Mouse (Mus musculus) forebrain, embryonic 15.5 days (tissue): ENCODE measurements around the gene Ifitm7. TPM values are rescaled to one million over a fixed set of nuclear protein-coding genes. Genes with fewer than 3 reads are reported as not detected.

Experiments
- ATAC-seq: fragments of 200-750 bp; cut with Nextera tagmentation; replicated peaks from 2 replicates; pipeline ENCODE4 v1.8.0; 2017; ENCODE audit warnings: mild to moderate bottlenecking, moderate TSS enrichment, moderate library complexity
- H3K27ac ChIP-seq: fragments of 300-500 bp; sonication (generic); replicated peaks from 2 replicates; pipeline ENCODE4 v1.5.1; 2015; ENCODE audit warnings: mild to moderate bottlenecking, inconsistent platforms
- H3K27me3 ChIP-seq: fragments of 300-500 bp; sonication (generic); 2 replicates; pipeline ENCODE4 v1.6.1; 2015; ENCODE audit warnings: inconsistent platforms
- H3K36me3 ChIP-seq: fragments of 300-500 bp; sonication (generic); 2 replicates; pipeline ENCODE4 v1.6.1; 2015; ENCODE audit warnings: mild to moderate bottlenecking, inconsistent platforms
- H3K4me1 ChIP-seq: fragments of 300-500 bp; sonication (generic); 2 replicates; pipeline ENCODE4 v1.6.1; 2015; ENCODE audit warnings: inconsistent platforms
- H3K4me2 ChIP-seq: fragments of 300-500 bp; sonication (generic); replicated peaks from 2 replicates; pipeline ENCODE4 v1.6.1; 2015; ENCODE audit warnings: mild to moderate bottlenecking, inconsistent platforms
- H3K4me3 ChIP-seq: fragments of 300-500 bp; sonication (generic); 2 replicates; pipeline ENCODE4 v1.5.1; 2015; ENCODE audit warnings: mild to moderate bottlenecking, inconsistent platforms
- H3K9ac ChIP-seq: fragments of 300-500 bp; sonication (generic); replicated peaks from 2 replicates; pipeline ENCODE4 v1.6.1; 2015; ENCODE audit warnings: mild to moderate bottlenecking, inconsistent platforms
- H3K9me3 ChIP-seq: fragments of 300-500 bp; sonication (generic); 2 replicates; pipeline ENCODE4 v1.6.1; 2016; ENCODE audit warnings: inconsistent platforms
- WGBS: fragments of 180-500 bp; shearing (Covaris S2); methylation state at CpG from one replicate; pipeline ENCODE4 v1.1.7; 2015; ENCODE audit warnings: mixed read lengths; 5-methylcytosine and 5-hydroxymethylcytosine counted together
- polyA plus RNA-seq: library from polyadenylated mRNA; unstranded; fragments of >200 nt; fragmentation: Nextera tagmentation; extraction: Ambion mirVana; gene quantifications from 2 replicates; pipeline ENCODE4 v1.2.1, GENCODE M21; 2015

The Ifitm7 gene
- polyA plus RNA-seq, 1 experiment from 2014 or later, result 0.80 TPM

DNA sequence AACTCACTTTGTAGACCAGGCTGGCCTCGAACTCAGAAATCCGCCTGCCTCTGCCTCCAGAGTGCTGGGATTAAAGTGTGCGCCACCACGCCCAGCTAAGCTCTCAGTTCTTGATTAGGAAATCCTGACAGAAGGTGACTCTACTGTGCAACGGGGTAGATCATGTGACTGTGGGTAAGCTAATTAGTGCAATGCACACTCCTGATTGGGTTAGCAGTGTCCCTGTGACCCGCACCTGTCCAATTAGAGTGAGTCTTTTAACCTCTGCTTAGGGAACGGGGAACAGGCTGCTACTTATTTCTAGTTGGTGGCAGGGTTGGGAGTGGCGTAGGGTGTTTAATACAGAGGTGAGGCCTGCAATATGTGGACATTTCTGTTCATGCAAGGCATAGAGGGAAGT, 14.6 kb downstream of the Ifitm7 start:
- no peaks in the 10 kb centered on the region for H3K4me1 ChIP-seq
- 89% methylated on average over 8 of the region's 8 CpGs for whole genome bisulfite sequencing
- no peaks in the 10 kb centered on the region for H3K36me3 ChIP-seq
- H3K4me2 ChIP-seq, result no peak overlapping the region
- no peaks in the 10 kb centered on the region for H3K27me3 ChIP-seq
- H3K9ac ChIP-seq, result no peak overlapping the region
- H3K27ac ChIP-seq, result no peak overlapping the region
- no peak overlapping the region for H3K4me3 ChIP-seq
- no peak for ATAC-seq
- H3K9me3 ChIP-seq, result no peaks in the 10 kb centered on the region

- H3K36me3 ChIP-seq, result no peaks in the 10 kb centered on the region
- H3K4me3 ChIP-seq, result no peak overlapping the region
- ATAC-seq, result no peak
- no peaks in the 10 kb centered on the region for H3K27me3 ChIP-seq
- no peak overlapping the region for H3K9ac ChIP-seq
- H3K4me2 ChIP-seq, result no peak overlapping the region
- H3K27ac ChIP-seq, result no peak overlapping the region
- no peaks in the 10 kb centered on the region for H3K9me3 ChIP-seq
- WGBS, result 94% methylated on average over 1 of the region's 1 CpGs
- no peaks in the 10 kb centered on the region for H3K4me1 ChIP-seq
Observed at GRCm38 (mm10) chr16:13969096-13969495, 17.6 kb downstream of the Ifitm7 start.

DNA sequence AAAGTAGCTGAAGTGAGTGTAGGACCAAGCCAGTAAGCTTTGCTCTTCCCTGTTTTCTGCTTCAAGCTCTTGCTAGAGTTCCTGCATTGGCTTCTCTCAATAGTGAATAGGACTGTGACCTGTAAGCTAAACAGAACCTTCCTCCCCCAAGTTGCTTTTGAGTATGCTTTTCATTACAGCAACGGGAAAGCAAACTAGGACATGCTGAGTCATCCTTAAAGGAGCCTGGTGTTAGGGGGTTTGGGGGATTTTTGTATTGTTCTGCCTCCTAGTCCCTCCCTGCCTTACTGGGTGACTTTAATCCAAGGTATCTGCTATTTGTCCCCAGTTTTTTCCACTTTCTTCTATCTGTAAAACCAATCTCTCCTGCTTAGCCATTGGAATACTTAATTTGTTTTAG, 24.6 kb downstream of the Ifitm7 start:
- H3K4me2 ChIP-seq, result no peak overlapping the region
- H3K9ac ChIP-seq, result no peak overlapping the region
- H3K9me3 ChIP-seq, result no peaks in the 10 kb centered on the region
- ATAC-seq, result no peak
- H3K27ac ChIP-seq, result no peak overlapping the region
- H3K4me1 ChIP-seq, result no peaks in the 10 kb centered on the region
- 6% methylated on average over 1 of the region's 1 CpGs for WGBS
- no peaks in the 10 kb centered on the region for H3K27me3 ChIP-seq
- H3K4me3 ChIP-seq, result no peak overlapping the region
- H3K36me3 ChIP-seq, result no peaks in the 10 kb centered on the region

- WGBS, result 75% methylated on average over 3 of the region's 3 CpGs
- Histone ChIP-seq H3K4me1 (no peaks in the 10 kb centered on the region), H3K27ac (no peak overlapping the region), H3K36me3 (no peaks in the 10 kb centered on the region), H3K9ac (no peak overlapping the region), H3K27me3 (no peaks in the 10 kb centered on the region), H3K4me3 (no peak overlapping the region), H3K4me2 (no peak overlapping the region), H3K9me3 (no peaks in the 10 kb centered on the region)
- ATAC-seq, result no peak
Observed at GRCm38 (mm10) chr16:13951245-13951644, 35.4 kb downstream of the Ifitm7 start.

- H3K4me3 ChIP-seq, result no peak overlapping the region
- 73% methylated on average over 1 of the region's 1 CpGs for WGBS
Observed at GRCm38 (mm10) chr16:13946306-13946705, 40.4 kb downstream of the Ifitm7 start.

GRCm38 (mm10) chr16:13945153-13945552, 41.5 kb downstream of the Ifitm7 start:
- no peak overlapping the region for H3K4me3 ChIP-seq
- WGBS, result 85% methylated on average over 4 of the region's 4 CpGs
- H3K4me2 ChIP-seq, result no peak overlapping the region
- no peak overlapping the region for H3K27ac ChIP-seq
- no peaks in the 10 kb centered on the region for H3K27me3 ChIP-seq
- no peak for ATAC-seq
- no peaks in the 10 kb centered on the region for H3K9me3 ChIP-seq
- peaks cover 10% of the 10 kb centered on the region for H3K4me1 ChIP-seq
- H3K9ac ChIP-seq, result no peak overlapping the region
- H3K36me3 ChIP-seq, result no peaks in the 10 kb centered on the region

More at GRCm38 (mm10) chr16:13946306-13946705, 40.4 kb downstream of the Ifitm7 start:
- H3K4me2 ChIP-seq, result no peak overlapping the region
- H3K27me3 ChIP-seq, result no peaks in the 10 kb centered on the region
- no peaks in the 10 kb centered on the region for H3K36me3 ChIP-seq
- H3K9ac ChIP-seq, result no peak overlapping the region
- H3K27ac ChIP-seq, result no peak overlapping the region
- ATAC-seq, result no peak
- no peaks in the 10 kb centered on the region for H3K9me3 ChIP-seq
- H3K4me1 ChIP-seq, result peaks cover 1% of the 10 kb centered on the region

DNA sequence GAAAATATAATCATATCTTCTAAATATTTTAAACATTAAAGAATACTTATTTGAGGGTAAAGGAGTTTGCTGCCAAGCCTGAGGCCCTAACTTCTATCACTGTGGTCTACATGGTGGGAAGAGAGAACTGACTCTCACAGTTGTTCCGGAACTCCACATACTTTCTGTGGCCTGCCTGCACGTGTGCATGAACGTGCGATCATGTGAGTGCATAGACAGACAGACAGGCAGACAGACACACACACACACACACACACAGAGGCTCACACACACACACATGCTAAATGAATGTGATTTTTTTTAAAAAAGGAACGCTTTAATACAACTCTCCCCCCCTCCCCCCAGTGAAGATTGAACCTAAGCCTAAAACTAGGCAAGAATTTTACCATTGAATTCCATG, 41.9 kb downstream of the Ifitm7 start:
- Histone ChIP-seq H3K9ac (no peak overlapping the region), H3K27me3 (no peaks in the 10 kb centered on the region), H3K4me3 (no peak overlapping the region), H3K27ac (no peak overlapping the region), H3K9me3 (no peaks in the 10 kb centered on the region), H3K4me2 (no peak overlapping the region), H3K36me3 (no peaks in the 10 kb centered on the region), H3K4me1 (peaks cover 12% of the 10 kb centered on the region)
- ATAC-seq, result no peak
- 85% methylated on average over 5 of the region's 5 CpGs for WGBS

- H3K27ac ChIP-seq, result no peak overlapping the region
- 72% methylated on average over 4 of the region's 4 CpGs for WGBS
- no peak for ATAC-seq
- no peak overlapping the region for H3K4me2 ChIP-seq
- no peaks in the 10 kb centered on the region for H3K9me3 ChIP-seq
- no peaks in the 10 kb centered on the region for H3K27me3 ChIP-seq
- no peak overlapping the region for H3K9ac ChIP-seq
- H3K4me1 ChIP-seq, result peaks cover 12% of the 10 kb centered on the region
- H3K36me3 ChIP-seq, result no peaks in the 10 kb centered on the region
- no peak overlapping the region for H3K4me3 ChIP-seq
Observed at GRCm38 (mm10) chr16:13944178-13944577, 42.5 kb downstream of the Ifitm7 start.

- H3K4me2 ChIP-seq, result peak overlapping the region; percentile 99
- H3K9ac ChIP-seq, result peak overlapping the region; percentile 64
- 0 out of 2 replicates have a peak overlapping the region, but pooled peaks have one; percentile 27 for H3K27ac ChIP-seq
- peak; percentile 83 for ATAC-seq
- H3K4me3 ChIP-seq, result peak overlapping the region; percentile 85
- peaks cover 12% of the 10 kb centered on the region for H3K4me1 ChIP-seq
- no peaks in the 10 kb centered on the region for H3K27me3 ChIP-seq
- no peaks in the 10 kb centered on the region for H3K36me3 ChIP-seq
- 2% methylated on average over 34 of the region's 34 CpGs for WGBS
- H3K9me3 ChIP-seq, result no peaks in the 10 kb centered on the region
Observed at GRCm38 (mm10) chr16:13940847-13941395, 45.8 kb downstream of the Ifitm7 start.

GRCm38 (mm10) chr16:13940139-13940846, 46.4 kb downstream of the Ifitm7 start:
- WGBS, result 4% methylated on average over 25 of the region's 28 CpGs
- Histone ChIP-seq H3K9me3 (no peaks in the 10 kb centered on the region), H3K4me1 (peaks cover 12% of the 10 kb centered on the region), H3K9ac (peak overlapping the region; percentile 64), H3K4me3 (peak overlapping the region; percentile 85), H3K4me2 (peak overlapping the region; percentile 99), H3K36me3 (no peaks in the 10 kb centered on the region), H3K27ac (0 out of 2 replicates have a peak overlapping the region, but pooled peaks have one; percentile 27), H3K27me3 (no peaks in the 10 kb centered on the region)
- ATAC-seq, result peak; percentile 99
